Mouse (Mus musculus): ENCODE measurements at regions not wholly inside any gene's neighbourhood (a gene's known extent, or its start where the extent isn't known, plus 50 kb on each side); places are given as distances from the start of the nearest gene placed in this dataset.

- TF ChIP-seq GATA1 (IDR thresholded peaks at IDR 0.05; ENCODE audit: borderline replicate concordance, low read length) (no peak), CTCF (IDR thresholded peaks at IDR 0.05; ENCODE audit: low read depth, low read length) (no peak), GATA2 (IDR thresholded peaks at IDR 0.05; ENCODE audit: borderline replicate concordance, low read depth, low read length) (no peak)
These were observed 287.5 kb upstream of the Gm11146 start for GRCm38 (mm10) chr16:77889348-77889747.

Data from G1E (cell line).